Comparison of ENCODE assay signal across 12 mouse cellular contexts in the genomic region with DNA sequence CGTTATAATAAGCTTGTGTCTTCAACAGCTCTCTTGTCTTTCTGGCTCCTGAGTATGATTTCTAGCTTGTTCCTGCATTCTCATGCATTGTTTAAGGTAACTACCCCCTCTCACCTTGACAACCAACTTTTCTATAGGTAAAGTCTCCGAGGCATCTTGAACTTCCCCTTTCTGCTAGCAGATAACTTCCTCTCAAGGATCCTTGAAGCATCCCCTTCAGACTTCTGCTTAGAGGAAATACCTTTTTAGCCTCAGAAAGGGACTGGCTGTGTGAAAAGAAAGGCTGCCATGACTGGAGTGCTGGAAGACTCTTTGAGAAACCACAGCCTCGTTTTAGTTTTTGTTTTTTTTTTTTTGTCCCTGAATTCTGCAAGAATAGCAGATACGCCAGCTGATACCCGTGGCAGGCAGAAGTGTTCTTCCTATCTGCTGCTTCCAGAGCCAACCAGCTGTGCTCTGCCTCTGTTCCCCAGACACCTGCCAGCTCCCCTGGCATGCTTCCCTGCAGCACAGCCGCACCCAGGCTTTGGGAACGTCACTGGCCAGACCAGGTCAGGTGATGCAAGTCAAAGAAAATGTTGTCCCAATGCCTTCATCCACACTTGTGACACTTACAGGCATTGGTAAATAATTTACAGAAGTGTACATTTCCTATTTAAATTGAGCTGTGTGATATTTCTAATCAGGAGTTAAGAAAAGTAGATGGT. TPM values are rescaled to one million over a fixed set of nuclear protein-coding genes. Genes with fewer than 3 reads are reported as not detected.
DNase-seq lines count a peak whose midpoint lies in the region; ATAC-seq and TF ChIP-seq lines count a peak whose summit lies in the region.
"Had no signal": no experiment of that assay in that cellular context is flagged by ENCODE, and none has a peak within 500 bp of the region (broad histone marks: within the 10 kb centered on the region; RNA-seq: fewer than 3 reads in every experiment).

No protein-coding gene starts in this region.

- no peaks in the 10 kb centered on the region for H3K79me2 ChIP-seq in myocyte (ENCODE audit: control insufficient read depth, insufficient read depth)

- no peak for TF ChIP-seq CTCF in brain, embryonic 14.5 days (IDR thresholded peaks at IDR 0.05; ENCODE audit: borderline replicate concordance, extremely low read depth, insufficient read depth, insufficient read length)

- no peak for ATAC-seq in activated CD4-positive, CD25-positive, alpha-beta regulatory T cell, adult 4 months
- ATAC-seq: hindbrain, postnatal 0 days had no signal

- no peaks in the 10 kb centered on the region for H3K27me3 ChIP-seq in myocyte (ENCODE audit: control insufficient read depth, insufficient read depth, insufficient read length)

- intact Hi-C loops in left cerebral cortex, postnatal 14 days (cut with DNase I), result no loop called here
- intact Hi-C loops in left cerebral cortex, postnatal 36 days (cut with DNase I), result no loop called here

- H3K36me3 ChIP-seq in myocyte (ENCODE audit: control insufficient read depth, insufficient read depth), result no peaks in the 10 kb centered on the region

- TF ChIP-seq POLR2A in brain, embryonic 14.5 days (IDR thresholded peaks at IDR 0.05; ENCODE audit: borderline replicate concordance, extremely low read depth, insufficient read depth, insufficient read length, poor library complexity, severe bottlenecking), result no peak
- no peak for TF ChIP-seq POLR2A in myocyte (IDR thresholded peaks at IDR 0.05; ENCODE audit: insufficient read length, low read depth)

- H3K4me3 ChIP-seq in myocyte, result no peak overlapping the region

- peak; percentile 19 for DNase-seq in adrenal gland, postnatal 14 days
- no peak for DNase-seq in adrenal gland, adult 2 months
- DNase-seq in left cerebral cortex, postnatal 14 days (ENCODE audit: low spot score in 2 of 2), result peak; percentile 7 to 18
- DNase-seq in left cerebral cortex, postnatal 36 days (ENCODE audit: low spot score in 2 of 2), result no peak
- peak; percentile 29 for DNase-seq in brain, embryonic 14.5 days (ENCODE audit: low read depth)
- no peak for DNase-seq in cerebellum, adult 9-11 months
- DNase-seq: cerebellum, postnatal 25 days; kidney, postnatal 4 days; thymus, postnatal 36 days had no signal

- H3K4me2 ChIP-seq in myocyte (ENCODE audit: low read depth), result no peak overlapping the region

- no peak overlapping the region for H3ac ChIP-seq in myocyte (ENCODE audit: control insufficient read depth, insufficient read length)

TF ChIP-seq in myocyte, 11 proteins besides CTCF, POLR2A, EP300 and RAD21:
- TF ChIP-seq SRF (IDR thresholded peaks at IDR 0.05; ENCODE audit: control insufficient read depth, insufficient read length, low read depth) (no peak), POLR2AphosphoS2 (IDR thresholded peaks at IDR 0.05; ENCODE audit: insufficient read length, low read depth) (no peak), MYOD1 (IDR thresholded peaks at IDR 0.05; ENCODE audit: control insufficient read depth in 1 of 3, insufficient read length in 2 of 3, low read depth in 2 of 3) (peak in 2 of 3 experiments; percentile 35 to 53), TCF12 (IDR thresholded peaks at IDR 0.05; ENCODE audit: insufficient read depth, poor library complexity, severe bottlenecking) (no peak), MYOG (IDR thresholded peaks at IDR 0.05; ENCODE audit: control insufficient read depth in 1 of 3, insufficient read depth in 1 of 3, insufficient read length in 2 of 3, low read depth in 2 of 3) (peak in 1 of 3 experiments; percentile 72), CEBPB (IDR thresholded peaks at IDR 0.05; ENCODE audit: insufficient read depth, poor library complexity, severe bottlenecking) (no peak), REST (IDR thresholded peaks at IDR 0.05; ENCODE audit: insufficient read depth, insufficient read length) (no peak), E2F4 (IDR thresholded peaks at IDR 0.05; ENCODE audit: insufficient read depth) (no peak), MAX (IDR thresholded peaks at IDR 0.05; ENCODE audit: low read depth) (no peak)

RNA-seq across cellular contexts. Expression of a gene that starts 49.7 kb away (rescaled TPM):
- 13.3 and 16.7 TPM in 2 replicates for total RNA-seq in adrenal gland, postnatal 14 days (2021)
- total RNA-seq in adrenal gland, adult 2 months (2021), result 10 to 100 TPM; 11.0 to 12.6 TPM
- polyA plus RNA-seq in adrenal gland, adult 2 months (2012; rRNA removed), result 0.84 and 0.95 TPM in 2 replicates
- 1 to 10 TPM; 8.1 to 8.3 TPM for total RNA-seq in left cerebral cortex, postnatal 14 days (2021)
- 1 to 10 TPM; 7.5 to 9.8 TPM for total RNA-seq in left cerebral cortex, postnatal 36 days (2021)
- 7.0 and 8.2 TPM in 2 replicates for polyA plus RNA-seq in brain, embryonic 14.5 days (2012; rRNA removed)
- polyA plus RNA-seq in myocyte (2012; fragmentation: generic; extraction: Trizol), result 3.1 TPM
- 10 to 100 TPM; 24.7 to 25.9 TPM for polyA plus RNA-seq in activated CD4-positive, CD25-positive, alpha-beta regulatory T cell, adult 4 months (2017; shearing (Covaris generic))

Comparison
In these comparisons a context has a peak if more than half of its experiments do, and no peak if none do; other contexts are left out.
1. DNase-seq: peak in adrenal gland, postnatal 14 days (single experiment), left cerebral cortex, postnatal 14 days (2 of 2) and brain, embryonic 14.5 days (single experiment); none in adrenal gland, adult 2 months (single experiment), left cerebral cortex, postnatal 36 days (0 of 2) and cerebellum, adult 9-11 months (single experiment).